Mouse (Mus musculus) lung, embryonic 15.5 days (tissue): ENCODE data around the gene Gpr87. TPM values are rescaled to one million over a fixed set of nuclear protein-coding genes. Genes with fewer than 3 reads are reported as not detected.
"Not testable (repeated sequence)": the region's sequence is repeated elsewhere in the genome, so short reads cannot be mapped to it uniquely, and the experiment has no call there.

ENCODE experiments used
- ATAC-seq: fragments of 200-750 bp; cut with Nextera tagmentation; 2 replicates; pipeline ENCODE4 v1.8.0; 2017; ENCODE audit warnings: moderate number of reproducible peaks, borderline replicate concordance; ENCODE audit not compliant: low FRiP score, low TSS enrichment; ENCODE audit errors: extremely low read depth
- H3K27ac ChIP-seq: fragments of 300-500 bp; sonication (generic); 2 replicates; pipeline ENCODE4 v1.5.1; 2015; ENCODE audit warnings: moderate library complexity, mild to moderate bottlenecking, inconsistent platforms
- H3K27me3 ChIP-seq: fragments of 300-500 bp; sonication (generic); 2 replicates; pipeline ENCODE4 v1.6.1; 2015; ENCODE audit warnings: inconsistent platforms
- H3K36me3 ChIP-seq: fragments of 300-500 bp; sonication (generic); 2 replicates; pipeline ENCODE4 v1.6.1; 2015; ENCODE audit warnings: inconsistent platforms
- H3K4me1 ChIP-seq: fragments of 300-500 bp; sonication (generic); 2 replicates; pipeline ENCODE4 v1.6.1; 2015; ENCODE audit warnings: inconsistent platforms
- H3K4me2 ChIP-seq: fragments of 300-500 bp; sonication (generic); 2 replicates; pipeline ENCODE4 v1.6.1; 2015; ENCODE audit warnings: inconsistent platforms, mild to moderate bottlenecking, moderate library complexity
- H3K4me3 ChIP-seq: fragments of 300-500 bp; sonication (generic); 2 replicates; pipeline ENCODE4 v1.5.1; 2015; ENCODE audit warnings: mild to moderate bottlenecking, inconsistent platforms
- H3K9ac ChIP-seq: fragments of 300-500 bp; sonication (generic); 2 replicates; pipeline ENCODE4 v1.6.1; 2015; ENCODE audit warnings: inconsistent platforms
- H3K9me3 ChIP-seq: fragments of 300-500 bp; sonication (generic); 2 replicates; pipeline ENCODE4 v1.6.1; 2016; ENCODE audit warnings: inconsistent platforms
- WGBS: fragments of 180-500 bp; shearing (Covaris S2); methylation state at CpG from one replicate; pipeline ENCODE4 v1.1.7; 2015; 5-methylcytosine and 5-hydroxymethylcytosine counted together
- polyA plus RNA-seq: library from polyadenylated mRNA; unstranded; fragments of >200 nt; fragmentation: Nextera tagmentation; extraction: Ambion mirVana; gene quantifications from 2 replicates; pipeline ENCODE4 v1.2.1, GENCODE M21; 2015

The Gpr87 gene
- polyA plus RNA-seq, 1 experiment from 2014 or later = 0.29 TPM

- WGBS = 68% methylated on average over 2 of the region's 2 CpGs
- Histone ChIP-seq H3K27me3 (no peaks in the 10 kb centered on the region), H3K9me3 (no peaks in the 10 kb centered on the region), H3K4me2 (no peak overlapping the region), H3K4me1 (no peaks in the 10 kb centered on the region), H3K27ac (no peak overlapping the region), H3K9ac (no peak overlapping the region), H3K4me3 (no peak overlapping the region), H3K36me3 (no peaks in the 10 kb centered on the region)
- ATAC-seq = no peak
Measured at GRCm38 (mm10) chr3:59154888-59155287, 40.0 kb downstream of the Gpr87 start.

- Histone ChIP-seq H3K4me1 (no peaks in the 10 kb centered on the region), H3K27ac (no peak within 1 kb of the TSS), H3K4me3 (no peak within 1 kb of the TSS), H3K4me2 (no peak within 1 kb of the TSS), H3K27me3 (no peaks in the 10 kb centered on the region), H3K36me3 (no peaks in the 10 kb centered on the region), H3K9ac (no peak within 1 kb of the TSS), H3K9me3 (no peaks in the 10 kb centered on the region)
- ATAC-seq = no peak
- 53% methylated on average over 5 of the region's 5 CpGs for WGBS
Measured at GRCm38 (mm10) chr3:59153424-59153823, 41.5 kb downstream of the Gpr87 start, which contains the start of gene P2ry14. TSS of gene P2ry14 (minus strand) at chr3:59153618.

GRCm38 (mm10) chr3:59150624-59151023 lies 44.3 kb downstream of the Gpr87 start:
- no peaks in the 10 kb centered on the region for H3K4me1 ChIP-seq
- H3K27me3 ChIP-seq = no peaks in the 10 kb centered on the region
- H3K4me3 ChIP-seq = no peak overlapping the region
- no peak for ATAC-seq
- no peak overlapping the region for H3K4me2 ChIP-seq
- no peaks in the 10 kb centered on the region for H3K36me3 ChIP-seq
- H3K27ac ChIP-seq = no peak overlapping the region
- no peaks in the 10 kb centered on the region for H3K9me3 ChIP-seq
- 96% methylated on average over 2 of the region's 2 CpGs for WGBS
- H3K9ac ChIP-seq = no peak overlapping the region

- Histone ChIP-seq H3K27ac (no peak overlapping the region), H3K27me3 (no peaks in the 10 kb centered on the region), H3K4me1 (no peaks in the 10 kb centered on the region), H3K9me3 (no peaks in the 10 kb centered on the region), H3K4me3 (no peak overlapping the region), H3K9ac (no peak overlapping the region), H3K4me2 (no peak overlapping the region), H3K36me3 (no peaks in the 10 kb centered on the region)
- ATAC-seq = no peak
Measured at GRCm38 (mm10) chr3:59149646-59150045, 45.3 kb downstream of the Gpr87 start.

- no peaks in the 10 kb centered on the region for H3K27me3 ChIP-seq
- no peak overlapping the region for H3K4me2 ChIP-seq
- WGBS = 55% methylated on average over 5 of the region's 5 CpGs
- H3K4me3 ChIP-seq = no peak overlapping the region
- no peak for ATAC-seq
- no peaks in the 10 kb centered on the region for H3K9me3 ChIP-seq
- H3K36me3 ChIP-seq = no peaks in the 10 kb centered on the region
- no peak overlapping the region for H3K9ac ChIP-seq
- no peak overlapping the region for H3K27ac ChIP-seq
- H3K4me1 ChIP-seq = peaks cover 17% of the 10 kb centered on the region
Measured at GRCm38 (mm10) chr3:59145194-59145593, 49.7 kb downstream of the Gpr87 start.

- H3K4me1 ChIP-seq = peaks cover 27% of the 10 kb centered on the region
- H3K9me3 ChIP-seq = no peaks in the 10 kb centered on the region
- H3K27me3 ChIP-seq = no peaks in the 10 kb centered on the region
- 32% methylated on average over 8 of the region's 8 CpGs for WGBS
- no peak overlapping the region for H3K4me3 ChIP-seq
- H3K4me2 ChIP-seq = no peak overlapping the region
- peak overlapping the region; percentile 48 for H3K27ac ChIP-seq
- H3K9ac ChIP-seq = no peak overlapping the region
- no peaks in the 10 kb centered on the region for H3K36me3 ChIP-seq
- no peak for ATAC-seq
Measured at GRCm38 (mm10) chr3:59141507-59142305, 53.2 kb downstream of the Gpr87 start.

GRCm38 (mm10) chr3:59140941-59141340 lies 54.0 kb downstream of the Gpr87 start:
- not testable (repeated sequence) for H3K36me3 ChIP-seq, H3K9ac ChIP-seq, H3K4me3 ChIP-seq, H3K4me2 ChIP-seq, ATAC-seq, H3K27me3 ChIP-seq, H3K9me3 ChIP-seq
- Histone ChIP-seq H3K27ac (peak overlapping the region; percentile 72), H3K4me1 (peaks cover 27% of the 10 kb centered on the region)
- WGBS = 69% methylated on average over 4 of the region's 4 CpGs

GRCm38 (mm10) chr3:59140115-59140514 lies 54.8 kb downstream of the Gpr87 start:
- no peak overlapping the region for H3K9ac ChIP-seq
- H3K36me3 ChIP-seq = no peaks in the 10 kb centered on the region
- H3K27me3 ChIP-seq = no peaks in the 10 kb centered on the region
- H3K27ac ChIP-seq = peak overlapping the region; percentile 72
- H3K4me1 ChIP-seq = peaks cover 27% of the 10 kb centered on the region
- 45% methylated on average over 2 of the region's 2 CpGs for WGBS
- peak; percentile 52; the same call in 1 of the 2 replicates for ATAC-seq
- H3K4me3 ChIP-seq = no peak overlapping the region
- no peak overlapping the region for H3K4me2 ChIP-seq
- no peaks in the 10 kb centered on the region for H3K9me3 ChIP-seq

- H3K27me3 ChIP-seq = no peaks in the 10 kb centered on the region
- H3K4me2 ChIP-seq = no peak overlapping the region
- H3K4me1 ChIP-seq = peaks cover 27% of the 10 kb centered on the region
- peak overlapping the region; percentile 72 for H3K27ac ChIP-seq
- H3K9ac ChIP-seq = no peak overlapping the region
- no peak overlapping the region for H3K4me3 ChIP-seq
- H3K36me3 ChIP-seq = no peaks in the 10 kb centered on the region
- peak; percentile 76 for ATAC-seq
- H3K9me3 ChIP-seq = no peaks in the 10 kb centered on the region
Measured at GRCm38 (mm10) chr3:59139651-59140051, 55.3 kb downstream of the Gpr87 start.

GRCm38 (mm10) chr3:59138946-59139468 lies 55.9 kb downstream of the Gpr87 start:
- WGBS = 44% methylated on average over 12 of the region's 12 CpGs
- ATAC-seq = no peak; the same call in 1 of the 2 replicates
- H3K27ac ChIP-seq = peak overlapping the region; percentile 72

GRCm38 (mm10) chr3:59135911-59136653 lies 58.8 kb downstream of the Gpr87 start:
- 51% methylated on average over 5 of the region's 5 CpGs for WGBS
- Histone ChIP-seq H3K9me3 (no peaks in the 10 kb centered on the region), H3K4me3 (no peak overlapping the region), H3K4me2 (no peak overlapping the region), H3K27ac (no peak overlapping the region), H3K4me1 (peaks cover 22% of the 10 kb centered on the region), H3K9ac (no peak overlapping the region), H3K27me3 (no peaks in the 10 kb centered on the region), H3K36me3 (no peaks in the 10 kb centered on the region)
- no peak for ATAC-seq

More at GRCm38 (mm10) chr3:59138946-59139468, 55.9 kb downstream of the Gpr87 start:
- H3K36me3 ChIP-seq = no peaks in the 10 kb centered on the region
- H3K9ac ChIP-seq = no peak overlapping the region
- H3K27me3 ChIP-seq = no peaks in the 10 kb centered on the region
- no peak overlapping the region for H3K4me2 ChIP-seq
- peaks cover 27% of the 10 kb centered on the region for H3K4me1 ChIP-seq
- no peak overlapping the region for H3K4me3 ChIP-seq
- no peaks in the 10 kb centered on the region for H3K9me3 ChIP-seq

- ATAC-seq = no peak
- no peak overlapping the region for H3K9ac ChIP-seq
- no peaks in the 10 kb centered on the region for H3K36me3 ChIP-seq
- peaks cover 14% of the 10 kb centered on the region for H3K4me1 ChIP-seq
- no peak overlapping the region for H3K4me2 ChIP-seq
- no peak overlapping the region for H3K4me3 ChIP-seq
- 47% methylated on average over 5 of the region's 5 CpGs for WGBS
- H3K27me3 ChIP-seq = no peaks in the 10 kb centered on the region
- no peaks in the 10 kb centered on the region for H3K9me3 ChIP-seq
- H3K27ac ChIP-seq = no peak overlapping the region
Measured at GRCm38 (mm10) chr3:59133189-59133588, 61.7 kb downstream of the Gpr87 start.
